Mouse (Mus musculus): ENCODE results near the gene Ptprk. TPM values are rescaled to one million over a fixed set of nuclear protein-coding genes. Genes with fewer than 3 reads are reported as not detected.

The Ptprk gene
- polyA plus RNA-seq, 2 experiments = 3.0 to 3.3 TPM

GRCm38 (mm10) chr10:28518297-28518696 lies 443.7 kb downstream of the Ptprk start:
- TF ChIP-seq CTCF (IDR thresholded peaks at IDR 0.05; ENCODE audit: low read depth) (no peak), EP300 (IDR thresholded peaks at IDR 0.05; ENCODE audit: low read depth) (no peak)
- Histone ChIP-seq H3K27ac (no peak overlapping the region), H3K4me2 (ENCODE audit: low read depth) (peak overlapping the region; percentile 18; the same call in 1 of the 2 replicates), H3K27me3 (ENCODE audit: control insufficient read depth, insufficient read depth, low read length) (no peaks in the 10 kb centered on the region), H3K4me1 (replicated peaks; ENCODE audit: control insufficient read depth in 2 of 2, insufficient read depth in 2 of 2, low read length in 1 of 2) (peaks cover 2 to 13% of the 10 kb centered on the region in 2 experiments; a peak in 2 of 4 replicates), H3K4me3 (ENCODE audit: insufficient read depth in 1 of 2, low read depth in 2 of 2, low read length in 2 of 2) (no peak overlapping the region), H3K9ac (replicated peaks) (no peak overlapping the region), H3K9me3 (ENCODE audit: control insufficient read depth, low read length) (no peaks in the 10 kb centered on the region), H3K36me3 (replicated peaks; ENCODE audit: control insufficient read depth, insufficient read depth, low read depth) (no peaks in the 10 kb centered on the region)
- DNase-seq (ENCODE audit: low read depth in 3 of 3, low spot score in 3 of 3) = no peak
- peak; percentile 67; the same call in 1 of the 2 replicates for ATAC-seq (ENCODE audit: insufficient read depth)
- WGBS (ENCODE audit: insufficient replicate concordance) = 7% methylated on average over 3 of the region's 3 CpGs

DNA sequence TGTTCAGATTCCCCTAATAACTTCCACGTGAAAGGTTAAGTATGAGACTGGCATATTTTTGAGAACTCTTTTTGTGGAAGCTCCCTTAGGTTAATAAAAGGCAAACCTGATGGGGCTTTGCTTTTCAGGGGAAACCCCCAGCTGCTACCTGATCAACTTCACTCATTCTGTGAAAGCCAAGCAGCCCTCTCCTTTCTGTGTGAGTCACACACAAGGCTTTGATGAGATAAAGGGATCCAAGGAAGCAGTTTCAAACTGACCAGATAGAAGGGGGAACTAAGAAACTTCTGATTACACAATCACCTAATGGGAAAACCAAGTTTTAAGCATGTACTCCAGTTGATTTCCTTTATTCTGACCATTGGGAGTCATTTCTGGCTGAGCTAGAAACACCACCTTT lies 445.2 kb downstream of the Ptprk start:
- no peak overlapping the region for H3K4me3 ChIP-seq (ENCODE audit: insufficient read depth in 1 of 2, low read depth in 2 of 2, low read length in 2 of 2)

DNA sequence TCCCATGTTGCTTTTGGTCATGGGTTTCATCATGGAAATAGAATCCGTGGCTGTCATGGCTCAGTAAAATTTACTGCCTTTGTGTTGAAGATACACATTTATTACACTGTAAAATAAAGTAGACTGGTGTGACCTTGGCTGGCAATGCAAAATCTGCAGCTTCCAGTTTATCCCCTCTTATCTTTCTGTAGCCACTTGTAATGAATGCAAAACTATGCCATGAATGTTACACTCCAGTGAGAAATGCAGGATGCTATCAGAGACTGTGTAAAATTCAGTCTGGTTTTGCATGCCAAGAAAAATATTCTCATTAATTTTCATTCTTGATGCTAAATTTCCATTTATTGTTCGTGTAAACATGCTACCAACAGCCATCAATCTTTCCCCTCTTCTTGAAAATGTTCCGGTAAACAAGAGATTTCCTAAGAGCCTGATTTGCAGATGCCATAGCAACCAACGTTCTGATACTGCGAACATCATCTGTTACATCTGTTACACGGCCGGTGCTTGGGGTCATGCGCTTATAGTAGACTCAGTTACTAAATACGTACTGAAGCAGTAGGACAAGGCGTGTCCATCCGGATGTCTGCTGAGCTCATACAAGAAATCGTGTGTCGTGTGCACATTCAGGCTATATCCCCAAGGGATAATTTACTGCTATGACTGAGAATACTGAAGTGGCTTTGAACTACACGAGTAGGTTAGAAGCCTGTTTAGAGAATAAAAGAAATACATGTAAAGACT lies 449.5 kb downstream of the Ptprk start:
- Histone ChIP-seq H3K4me2 (ENCODE audit: low read depth) (no peak overlapping the region), H3K9me3 (ENCODE audit: control insufficient read depth, low read length) (no peaks in the 10 kb centered on the region), H3K27me3 (ENCODE audit: control insufficient read depth, insufficient read depth, low read length) (no peaks in the 10 kb centered on the region), H3K27ac (no peak overlapping the region), H3K4me1 (replicated peaks; ENCODE audit: control insufficient read depth in 2 of 2, insufficient read depth in 2 of 2, low read length in 1 of 2) (no peaks in the 10 kb centered on the region), H3K4me3 (ENCODE audit: insufficient read depth in 1 of 2, low read depth in 2 of 2, low read length in 2 of 2) (no peak overlapping the region), H3K36me3 (replicated peaks; ENCODE audit: control insufficient read depth, insufficient read depth, low read depth) (no peaks in the 10 kb centered on the region), H3K9ac (replicated peaks) (no peak overlapping the region)
- WGBS (ENCODE audit: insufficient replicate concordance) = 67% methylated on average over 14 of the region's 14 CpGs
- no peak for TF ChIP-seq CTCF (IDR thresholded peaks at IDR 0.05; ENCODE audit: low read depth)
- TF ChIP-seq EP300 (IDR thresholded peaks at IDR 0.05; ENCODE audit: low read depth) = no peak
- DNase-seq (ENCODE audit: low read depth in 3 of 3, low spot score in 3 of 3) = no peak
- ATAC-seq (ENCODE audit: insufficient read depth) = no peak

More for the DNA sequence above, 445.2 kb downstream of the Ptprk start:
- H3K4me1 ChIP-seq (replicated peaks; ENCODE audit: control insufficient read depth in 2 of 2, insufficient read depth in 2 of 2, low read length in 1 of 2) = peaks cover 2 to 13% of the 10 kb centered on the region in 2 experiments; a peak in 2 of 4 replicates
- H3K4me2 ChIP-seq (ENCODE audit: low read depth) = no peak overlapping the region
- 24% methylated on average over 1 of the region's 1 CpGs for WGBS (ENCODE audit: insufficient replicate concordance)
- TF ChIP-seq CTCF (IDR thresholded peaks at IDR 0.05; ENCODE audit: low read depth) = no peak
- no peak for TF ChIP-seq EP300 (IDR thresholded peaks at IDR 0.05; ENCODE audit: low read depth)
- no peaks in the 10 kb centered on the region for H3K27me3 ChIP-seq (ENCODE audit: control insufficient read depth, insufficient read depth, low read length)
- DNase-seq (ENCODE audit: low read depth in 3 of 3, low spot score in 3 of 3) (no peak), ATAC-seq (ENCODE audit: insufficient read depth) (no peak)
- H3K27ac ChIP-seq = no peak overlapping the region
- no peaks in the 10 kb centered on the region for H3K9me3 ChIP-seq (ENCODE audit: control insufficient read depth, low read length)
- H3K9ac ChIP-seq (replicated peaks) = no peak overlapping the region
- H3K36me3 ChIP-seq (replicated peaks; ENCODE audit: control insufficient read depth, insufficient read depth, low read depth) = no peaks in the 10 kb centered on the region

DNA sequence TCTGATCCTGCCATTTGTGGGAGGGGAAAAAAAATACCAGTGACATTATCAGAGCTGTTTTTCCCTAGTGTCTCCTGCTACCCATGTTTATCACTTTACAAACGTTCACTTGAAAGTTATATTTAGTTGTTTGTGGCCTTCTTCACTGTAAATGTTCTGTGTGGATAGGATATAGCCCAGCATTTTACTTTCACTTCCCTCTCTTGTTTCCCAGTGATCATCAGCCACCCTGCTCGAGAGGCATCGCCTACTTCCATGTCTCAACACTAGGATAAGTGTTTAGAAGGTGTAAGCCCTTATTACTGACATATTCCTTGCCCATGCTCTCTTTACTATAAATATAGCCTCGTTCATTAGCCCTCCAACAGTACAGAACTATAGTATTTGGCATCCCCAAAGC lies 466.0 kb downstream of the Ptprk start:
- Histone ChIP-seq H3K9me3 (ENCODE audit: control insufficient read depth, low read length) (no peaks in the 10 kb centered on the region), H3K27ac (no peak overlapping the region), H3K4me1 (replicated peaks; ENCODE audit: control insufficient read depth in 2 of 2, insufficient read depth in 2 of 2, low read length in 1 of 2) (no peaks in the 10 kb centered on the region), H3K4me2 (ENCODE audit: low read depth) (no peak overlapping the region), H3K4me3 (ENCODE audit: insufficient read depth in 1 of 2, low read depth in 2 of 2, low read length in 2 of 2) (no peak overlapping the region), H3K9ac (replicated peaks) (no peak overlapping the region), H3K27me3 (ENCODE audit: control insufficient read depth, insufficient read depth, low read length) (no peaks in the 10 kb centered on the region), H3K36me3 (replicated peaks; ENCODE audit: control insufficient read depth, insufficient read depth, low read depth) (no peaks in the 10 kb centered on the region)
- TF ChIP-seq CTCF (IDR thresholded peaks at IDR 0.05; ENCODE audit: low read depth) = no peak
- no peak for TF ChIP-seq EP300 (IDR thresholded peaks at IDR 0.05; ENCODE audit: low read depth)
- ATAC-seq (ENCODE audit: insufficient read depth) (no peak), DNase-seq (ENCODE audit: low read depth in 3 of 3, low spot score in 3 of 3) (no peak)
- WGBS (ENCODE audit: insufficient replicate concordance) = 27% methylated on average over 4 of the region's 4 CpGs

GRCm38 (mm10) chr10:28542754-28543153 lies 468.1 kb downstream of the Ptprk start:
- 63% methylated on average over 1 of the region's 1 CpGs for WGBS (ENCODE audit: insufficient replicate concordance)
- no peaks in the 10 kb centered on the region for H3K9me3 ChIP-seq (ENCODE audit: control insufficient read depth, low read length)
- no peaks in the 10 kb centered on the region for H3K27me3 ChIP-seq (ENCODE audit: control insufficient read depth, insufficient read depth, low read length)
- no peak overlapping the region for H3K4me3 ChIP-seq (ENCODE audit: insufficient read depth in 1 of 2, low read depth in 2 of 2, low read length in 2 of 2)
- H3K36me3 ChIP-seq (replicated peaks; ENCODE audit: control insufficient read depth, insufficient read depth, low read depth) = no peaks in the 10 kb centered on the region
- no peak overlapping the region for H3K4me2 ChIP-seq (ENCODE audit: low read depth)
- H3K4me1 ChIP-seq (replicated peaks; ENCODE audit: control insufficient read depth in 2 of 2, insufficient read depth in 2 of 2, low read length in 1 of 2) = no peaks in the 10 kb centered on the region
- no peak for DNase-seq (ENCODE audit: low read depth in 3 of 3, low spot score in 3 of 3)
- no peak for ATAC-seq (ENCODE audit: insufficient read depth)
- no peak overlapping the region for H3K27ac ChIP-seq
- H3K9ac ChIP-seq (replicated peaks) = no peak overlapping the region
- TF ChIP-seq EP300 (IDR thresholded peaks at IDR 0.05; ENCODE audit: low read depth) (no peak), CTCF (IDR thresholded peaks at IDR 0.05; ENCODE audit: low read depth) (no peak)
